Mouse (Mus musculus): ENCODE results near the gene Gm20696. TPM values are rescaled to one million over a fixed set of nuclear protein-coding genes. Genes with fewer than 3 reads are reported as not detected.

The Gm20696 gene
- polyA plus RNA-seq, 1 experiment, result not detected

DNA sequence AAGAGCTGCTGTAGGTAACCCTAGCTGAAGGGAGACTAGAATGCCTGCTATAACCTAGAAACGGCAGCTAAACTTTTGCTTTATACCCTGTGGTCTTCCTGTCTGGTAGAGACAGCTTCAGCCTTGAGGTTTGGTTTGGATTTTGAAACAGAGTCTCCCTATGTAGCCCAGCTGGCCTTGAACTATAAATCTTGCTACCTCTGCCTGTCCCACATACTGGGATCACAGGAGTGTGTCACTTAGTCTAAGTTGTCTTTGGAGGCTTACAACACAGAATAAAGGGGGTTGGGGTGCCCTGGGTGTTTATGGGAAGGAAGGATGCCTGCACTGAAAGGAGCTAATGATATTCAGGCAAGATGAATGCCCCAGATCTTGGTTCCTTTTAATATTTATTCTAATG is 113.8 kb downstream of the Gm20696 start:
- Histone ChIP-seq H3K9me3 (peaks cover 28% of the 10 kb centered on the region), H3K4me1 (no peaks in the 10 kb centered on the region), H3K4me3 (replicated peaks) (no peak overlapping the region), H3K36me3 (replicated peaks; ENCODE audit: low read length) (no peaks in the 10 kb centered on the region), H3K27me3 (replicated peaks) (peaks cover 4% of the 10 kb centered on the region)
- TF ChIP-seq GATA1 (IDR thresholded peaks at IDR 0.05; ENCODE audit: borderline replicate concordance, low read length) (no peak), FLI1 (IDR thresholded peaks at IDR 0.05; ENCODE audit: low read length) (no peak)

DNA sequence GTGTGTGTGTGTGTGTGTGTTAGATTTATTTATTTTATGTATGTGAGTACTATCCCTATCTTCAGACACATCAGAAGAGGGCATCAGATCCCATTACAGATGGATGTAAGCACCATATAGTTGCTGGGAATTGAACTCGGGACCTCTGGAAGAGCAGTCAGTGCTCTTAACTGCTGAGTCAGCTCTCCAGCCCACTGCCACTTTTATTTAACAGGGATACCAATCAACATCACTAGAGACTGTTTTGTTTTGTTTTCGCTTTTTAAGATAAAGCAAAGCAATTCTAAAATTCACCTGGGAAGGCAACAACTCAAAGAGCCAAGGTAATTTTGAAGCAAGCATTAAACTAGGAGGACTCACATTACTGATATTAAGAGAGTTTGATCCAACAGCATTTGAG is 120.2 kb downstream of the Gm20696 start:
- TF ChIP-seq GATA1 (IDR thresholded peaks at IDR 0.05; ENCODE audit: borderline replicate concordance, low read length), result no peak
- no peak for TF ChIP-seq FLI1 (IDR thresholded peaks at IDR 0.05; ENCODE audit: low read length)
- no peaks in the 10 kb centered on the region for H3K4me1 ChIP-seq
- no peaks in the 10 kb centered on the region for H3K27me3 ChIP-seq (replicated peaks)
- no peaks in the 10 kb centered on the region for H3K36me3 ChIP-seq (replicated peaks; ENCODE audit: low read length)
- H3K9me3 ChIP-seq, result peaks cover 20% of the 10 kb centered on the region
- no peak overlapping the region for H3K4me3 ChIP-seq (replicated peaks)

DNA sequence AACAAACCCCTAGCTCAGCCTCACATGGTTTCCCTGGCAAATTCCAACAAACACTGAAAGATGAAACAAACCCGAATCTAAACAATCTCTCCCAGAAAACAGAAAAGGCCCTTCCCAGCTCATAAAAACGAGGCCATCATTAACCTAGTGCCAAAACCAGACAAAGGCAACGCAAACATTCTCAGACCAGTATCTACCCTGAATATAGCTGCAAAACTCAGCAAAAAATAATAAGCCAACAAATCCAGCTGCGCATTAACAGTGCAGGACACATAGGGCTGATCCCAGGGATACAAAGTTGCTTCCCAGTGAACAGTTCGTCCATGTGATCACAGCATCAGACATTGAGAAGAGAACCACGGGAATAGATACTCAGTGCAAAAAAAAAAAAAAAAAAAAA is 121.2 kb downstream of the Gm20696 start:
- Histone ChIP-seq H3K4me1 (no peaks in the 10 kb centered on the region), H3K27me3 (replicated peaks) (no peaks in the 10 kb centered on the region), H3K4me3 (replicated peaks) (no peak overlapping the region), H3K9me3 (peaks cover 18% of the 10 kb centered on the region), H3K36me3 (replicated peaks; ENCODE audit: low read length) (no peaks in the 10 kb centered on the region)
- TF ChIP-seq FLI1 (IDR thresholded peaks at IDR 0.05; ENCODE audit: low read length) (no peak), GATA1 (IDR thresholded peaks at IDR 0.05; ENCODE audit: borderline replicate concordance, low read length) (no peak)

DNA sequence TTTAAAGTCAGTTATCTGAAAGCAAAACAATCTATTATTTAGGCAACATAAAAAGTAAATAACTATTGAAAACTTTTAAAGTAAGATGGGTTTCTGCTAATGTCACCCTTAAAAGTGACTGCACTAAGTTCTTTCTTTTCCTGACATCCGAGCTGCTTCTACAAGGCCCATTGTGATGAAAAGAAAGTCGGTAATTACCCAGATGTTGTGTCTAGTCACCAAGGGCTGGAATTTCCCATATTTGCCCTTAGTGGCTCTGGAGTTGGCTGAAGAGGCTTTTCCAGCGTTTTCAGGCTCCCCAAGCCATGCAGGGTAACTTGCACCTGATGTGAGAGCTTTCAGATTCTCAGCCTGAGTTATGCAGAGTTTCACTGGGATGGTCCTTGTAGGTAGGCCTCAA is 125.5 kb downstream of the Gm20696 start:
- no peaks in the 10 kb centered on the region for H3K4me1 ChIP-seq
- no peak overlapping the region for H3K4me3 ChIP-seq (replicated peaks)
- no peaks in the 10 kb centered on the region for H3K36me3 ChIP-seq (replicated peaks; ENCODE audit: low read length)
- H3K9me3 ChIP-seq, result peaks cover 3% of the 10 kb centered on the region; the same call in 1 of the 2 replicates
- TF ChIP-seq FLI1 (IDR thresholded peaks at IDR 0.05; ENCODE audit: low read length) (no peak), GATA1 (IDR thresholded peaks at IDR 0.05; ENCODE audit: borderline replicate concordance, low read length) (no peak)
- no peaks in the 10 kb centered on the region for H3K27me3 ChIP-seq (replicated peaks)

DNA sequence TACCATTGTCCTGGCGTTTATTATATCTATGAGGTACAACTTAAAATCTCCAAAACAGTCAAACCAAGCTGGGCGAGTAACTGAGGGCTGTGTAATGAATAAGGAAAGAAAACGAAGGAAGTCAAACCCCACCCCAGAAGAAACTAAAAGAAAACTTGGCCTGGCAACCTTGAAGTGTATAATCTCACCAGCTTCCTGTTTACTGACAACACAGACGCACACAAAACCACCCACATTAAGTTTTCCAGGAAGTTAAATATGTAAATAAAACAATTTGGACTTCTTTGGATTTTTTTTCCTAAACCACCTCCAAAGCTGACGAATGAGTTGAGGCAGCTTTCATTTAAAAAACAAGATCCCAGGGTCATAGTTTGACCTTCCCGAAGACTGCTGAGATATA is 125.9 kb downstream of the Gm20696 start:
- Histone ChIP-seq H3K9me3 (peaks cover 3% of the 10 kb centered on the region; the same call in 1 of the 2 replicates), H3K36me3 (replicated peaks; ENCODE audit: low read length) (no peaks in the 10 kb centered on the region), H3K27me3 (replicated peaks) (no peaks in the 10 kb centered on the region), H3K4me1 (no peaks in the 10 kb centered on the region), H3K4me3 (replicated peaks) (no peak overlapping the region)
- TF ChIP-seq GATA1 (IDR thresholded peaks at IDR 0.05; ENCODE audit: borderline replicate concordance, low read length) (no peak), FLI1 (IDR thresholded peaks at IDR 0.05; ENCODE audit: low read length) (no peak)

DNA sequence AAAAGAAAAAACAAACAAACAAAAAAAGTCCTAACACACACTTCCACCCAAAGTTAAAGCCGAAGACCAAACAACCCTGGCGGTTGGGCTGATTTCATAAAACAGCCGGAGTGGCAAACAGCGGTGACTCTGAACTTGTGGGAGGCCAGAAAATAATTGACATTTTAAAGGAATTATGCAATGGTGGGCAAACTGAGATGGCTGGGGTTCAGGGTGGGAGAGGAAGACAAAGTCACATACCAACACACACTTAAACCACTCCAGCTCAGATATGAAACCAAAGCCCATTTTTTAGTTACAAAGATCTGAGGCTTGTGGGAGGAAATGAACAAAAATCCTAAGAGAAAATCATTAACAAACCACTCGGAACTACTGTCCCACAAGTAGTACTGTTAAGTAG is 126.5 kb downstream of the Gm20696 start:
- Histone ChIP-seq H3K4me3 (replicated peaks) (no peak overlapping the region), H3K27me3 (replicated peaks) (no peaks in the 10 kb centered on the region), H3K36me3 (replicated peaks; ENCODE audit: low read length) (no peaks in the 10 kb centered on the region), H3K4me1 (no peaks in the 10 kb centered on the region), H3K9me3 (peaks cover 3% of the 10 kb centered on the region; the same call in 1 of the 2 replicates)
- TF ChIP-seq GATA1 (IDR thresholded peaks at IDR 0.05; ENCODE audit: borderline replicate concordance, low read length) (no peak), FLI1 (IDR thresholded peaks at IDR 0.05; ENCODE audit: low read length) (no peak)

DNA sequence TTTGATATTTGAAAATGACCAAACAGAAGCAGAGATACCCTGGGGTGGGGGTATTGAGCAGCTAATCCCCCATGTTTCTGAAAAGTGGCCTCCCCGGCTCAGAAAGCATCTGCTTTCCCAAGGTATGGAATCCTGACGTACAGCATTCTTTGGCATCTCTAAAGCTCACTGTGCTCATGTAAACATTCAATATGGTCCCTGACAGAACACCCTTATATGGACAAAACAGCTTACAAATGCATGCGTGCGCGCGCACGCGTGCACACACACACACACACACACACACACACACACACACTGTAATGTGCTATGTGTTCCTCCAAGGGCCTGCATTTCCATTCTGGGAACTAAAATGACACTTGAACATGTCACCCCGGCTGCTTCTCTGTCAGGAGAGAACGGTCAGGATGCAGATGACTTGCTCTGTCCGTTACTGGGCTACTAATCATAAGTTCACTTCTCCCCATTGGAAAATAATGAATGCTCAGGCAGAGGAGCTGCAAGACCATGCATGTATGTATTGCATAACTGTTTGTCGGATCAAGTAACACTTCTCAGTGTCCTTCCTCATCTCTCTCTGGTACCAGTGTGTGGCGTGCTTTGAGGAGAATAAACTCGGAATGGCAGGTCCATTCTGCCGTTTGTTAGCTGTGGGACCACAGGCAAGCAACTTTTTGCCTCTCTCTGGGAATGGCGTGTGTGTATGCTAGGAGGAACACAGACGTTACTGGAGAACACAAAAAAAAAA is 128.2 kb downstream of the Gm20696 start:
- Histone ChIP-seq H3K27me3 (replicated peaks) (peaks cover 4% of the 10 kb centered on the region), H3K4me1 (no peaks in the 10 kb centered on the region), H3K4me3 (replicated peaks) (no peak overlapping the region), H3K9me3 (peaks cover 3% of the 10 kb centered on the region; the same call in 1 of the 2 replicates), H3K36me3 (replicated peaks; ENCODE audit: low read length) (no peaks in the 10 kb centered on the region)
- TF ChIP-seq GATA1 (IDR thresholded peaks at IDR 0.05; ENCODE audit: borderline replicate concordance, low read length) (no peak), FLI1 (IDR thresholded peaks at IDR 0.05; ENCODE audit: low read length) (no peak)

DNA sequence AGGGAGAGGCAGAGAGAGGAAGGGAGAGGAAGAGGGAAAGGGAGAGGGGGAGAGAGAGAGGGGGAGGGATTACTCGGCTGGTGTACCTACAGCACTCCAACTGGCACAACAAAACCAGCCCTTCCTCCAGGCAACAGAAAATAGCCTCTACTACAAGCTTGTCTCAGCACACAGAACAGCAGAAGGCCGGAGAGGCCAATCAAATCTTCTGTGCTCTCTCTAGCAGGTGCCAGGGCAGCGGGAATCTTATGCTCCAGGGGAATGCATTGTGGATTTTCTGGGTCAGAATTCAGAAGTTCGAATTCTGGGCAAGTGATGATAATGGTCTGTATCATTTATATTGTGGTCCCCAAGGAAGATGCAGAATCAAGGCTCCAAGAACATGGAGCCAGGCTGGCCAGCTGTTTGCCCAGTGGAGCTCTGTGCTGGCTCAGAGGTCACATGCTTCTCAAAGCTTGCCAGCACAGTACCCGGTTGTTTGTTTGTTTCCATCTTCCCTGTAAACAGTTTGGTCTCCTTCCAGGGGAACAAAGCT is 132.3 kb downstream of the Gm20696 start:
- no peaks in the 10 kb centered on the region for H3K36me3 ChIP-seq (replicated peaks; ENCODE audit: low read length)
- H3K27me3 ChIP-seq (replicated peaks), result peaks cover 7% of the 10 kb centered on the region
- peaks cover 6% of the 10 kb centered on the region for H3K4me1 ChIP-seq
- no peak overlapping the region for H3K4me3 ChIP-seq (replicated peaks)
- H3K9me3 ChIP-seq, result peaks cover 3% of the 10 kb centered on the region; the same call in 1 of the 2 replicates
- TF ChIP-seq FLI1 (IDR thresholded peaks at IDR 0.05; ENCODE audit: low read length) (no peak), GATA1 (IDR thresholded peaks at IDR 0.05; ENCODE audit: borderline replicate concordance, low read length) (no peak)

DNA sequence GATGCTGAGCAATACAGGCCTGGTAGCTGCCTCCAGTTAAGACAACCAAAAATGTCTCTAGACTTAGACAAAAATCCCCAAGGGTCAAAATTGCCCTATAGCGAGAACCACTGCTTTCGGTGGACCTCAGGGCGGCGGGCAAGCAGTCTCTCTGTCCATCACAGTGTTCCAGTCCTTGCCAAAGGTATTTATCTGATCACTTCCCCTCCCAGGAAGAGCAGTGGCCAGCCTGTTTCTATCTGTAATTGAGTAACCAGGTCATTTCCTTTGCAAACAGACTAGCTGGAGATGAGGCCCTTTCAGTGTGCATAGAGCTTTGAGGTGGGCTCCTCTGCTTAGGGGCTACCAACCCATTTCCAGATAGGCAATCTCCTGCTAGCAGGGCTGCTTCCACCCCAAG is 134.1 kb downstream of the Gm20696 start:
- Histone ChIP-seq H3K36me3 (replicated peaks; ENCODE audit: low read length) (no peaks in the 10 kb centered on the region), H3K4me1 (peaks cover 6% of the 10 kb centered on the region), H3K27me3 (replicated peaks) (peaks cover 7% of the 10 kb centered on the region), H3K9me3 (peaks cover 5% of the 10 kb centered on the region), H3K4me3 (replicated peaks) (no peak overlapping the region)
- TF ChIP-seq GATA1 (IDR thresholded peaks at IDR 0.05; ENCODE audit: borderline replicate concordance, low read length) (no peak), FLI1 (IDR thresholded peaks at IDR 0.05; ENCODE audit: low read length) (no peak)

DNA sequence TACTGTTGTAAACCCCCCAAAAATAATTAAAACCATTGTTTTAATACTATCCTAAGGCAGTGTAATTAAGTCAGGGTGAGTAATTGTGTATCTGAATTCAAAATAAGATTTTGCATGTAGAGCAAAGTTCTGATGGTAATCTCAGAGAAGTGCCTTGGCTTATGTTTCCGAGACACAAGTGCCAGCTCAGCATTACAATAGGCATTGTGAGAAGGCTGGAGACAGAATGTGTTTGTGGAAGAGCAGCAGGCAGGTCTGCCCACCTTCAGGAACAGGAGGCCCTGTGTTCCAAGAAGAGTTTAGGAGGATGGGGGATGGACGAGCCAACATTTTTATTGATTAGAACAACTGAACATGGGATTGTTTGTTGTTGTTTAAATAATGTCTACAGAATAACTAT is 137.6 kb downstream of the Gm20696 start:
- H3K36me3 ChIP-seq (replicated peaks; ENCODE audit: low read length), result peaks cover 3% of the 10 kb centered on the region
- no peak overlapping the region for H3K4me3 ChIP-seq (replicated peaks)
- peaks cover 9% of the 10 kb centered on the region for H3K9me3 ChIP-seq
- H3K4me1 ChIP-seq, result peaks cover 12% of the 10 kb centered on the region
- peaks cover 3% of the 10 kb centered on the region for H3K27me3 ChIP-seq (replicated peaks)
- TF ChIP-seq GATA1 (IDR thresholded peaks at IDR 0.05; ENCODE audit: borderline replicate concordance, low read length), result no peak
- no peak for TF ChIP-seq FLI1 (IDR thresholded peaks at IDR 0.05; ENCODE audit: low read length)
